Mouse (Mus musculus): ENCODE measurements around the gene Ect2l. TPM values are rescaled to one million over a fixed set of nuclear protein-coding genes. Genes with fewer than 3 reads are reported as not detected.

The Ect2l gene
- polyA plus RNA-seq (2015; fragmentation: Nextera tagmentation; extraction: Ambion mirVana), result 0.35 and 0.39 TPM in 2 replicates

DNA sequence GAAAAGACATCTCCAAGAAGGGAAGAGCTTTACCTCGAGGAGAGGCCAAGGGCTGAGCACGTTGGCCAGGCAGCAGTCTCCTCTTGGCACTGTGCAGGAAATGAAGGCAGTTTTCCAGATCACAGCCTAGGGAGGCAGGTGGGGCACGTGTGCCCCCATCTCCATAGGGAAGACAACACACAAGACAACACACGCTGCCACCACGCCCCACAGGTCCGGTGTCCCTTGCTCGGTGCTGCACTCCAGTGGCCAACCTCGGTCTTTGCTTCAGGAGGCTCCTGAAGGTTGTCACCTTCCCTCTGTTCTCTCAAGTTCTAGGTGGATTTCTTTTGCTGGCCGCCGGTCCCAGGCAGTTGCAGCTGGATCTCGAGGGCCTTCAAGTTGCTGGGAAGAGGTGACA lies at the start of gene Ect2l:
TSS of gene Ect2l (minus strand) at position 165 of the 400 bp plus-strand sequence.
- H3K4me1 ChIP-seq (ENCODE audit: insufficient read depth, low read length), result peaks cover 5% of the 10 kb centered on the region; the same call in 1 of the 2 replicates
- peak within 1 kb of the TSS; percentile 37 for H3K4me2 ChIP-seq (replicated peaks; ENCODE audit: low read depth, low read length)
- H3K27me3 ChIP-seq (ENCODE audit: insufficient read depth, low read length), result no peaks in the 10 kb centered on the region
- no peak within 1 kb of the TSS for H3K27ac ChIP-seq (ENCODE audit: low read length)
- no peak within 1 kb of the TSS for H3K4me3 ChIP-seq (ENCODE audit: low read length)
- H3K9ac ChIP-seq (replicated peaks; ENCODE audit: low read length), result 0 out of 2 replicates have a peak within 1 kb of the TSS, but pooled peaks have one; percentile 28
- 6% methylated on average over 11 of the region's 11 CpGs for WGBS
- H3K36me3 ChIP-seq (ENCODE audit: insufficient read depth, low read length), result no peaks in the 10 kb centered on the region
- ATAC-seq (ENCODE audit: low FRiP score, low TSS enrichment), result peak; percentile 69; the same call in 1 of the 2 replicates
- no peaks in the 10 kb centered on the region for H3K9me3 ChIP-seq (ENCODE audit: low read length)

DNA sequence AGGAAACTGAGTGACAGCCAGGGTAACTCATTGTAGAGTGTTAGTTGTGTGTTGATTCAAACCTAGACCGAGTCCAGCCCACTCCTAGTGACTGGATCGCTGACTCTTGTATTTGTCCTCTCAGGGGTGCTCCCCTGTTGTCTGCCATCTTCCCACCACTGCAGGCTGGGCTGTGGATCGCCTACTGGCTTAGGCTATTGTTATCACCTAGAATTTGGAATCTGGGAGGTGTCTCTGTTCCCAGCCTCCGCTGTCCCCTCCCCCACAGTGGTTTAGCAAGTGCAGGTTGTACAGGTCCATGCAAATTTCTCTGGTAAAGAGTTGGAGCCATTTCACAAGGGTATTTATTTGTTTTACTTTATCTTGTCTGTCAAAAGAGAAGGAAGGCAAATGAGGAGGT lies 40.7 kb upstream of the Ect2l start:
- no peak overlapping the region for H3K4me2 ChIP-seq (replicated peaks; ENCODE audit: low read depth, low read length)
- H3K4me1 ChIP-seq (ENCODE audit: insufficient read depth, low read length), result no peaks in the 10 kb centered on the region
- no peaks in the 10 kb centered on the region for H3K27me3 ChIP-seq (ENCODE audit: insufficient read depth, low read length)
- WGBS, result 77% methylated on average over 4 of the region's 4 CpGs
- no peak overlapping the region for H3K4me3 ChIP-seq (ENCODE audit: low read length)
- H3K9ac ChIP-seq (replicated peaks; ENCODE audit: low read length), result no peak overlapping the region
- H3K27ac ChIP-seq (ENCODE audit: low read length), result no peak overlapping the region
- no peaks in the 10 kb centered on the region for H3K9me3 ChIP-seq (ENCODE audit: low read length)
- ATAC-seq (ENCODE audit: low FRiP score, low TSS enrichment), result no peak
- H3K36me3 ChIP-seq (ENCODE audit: insufficient read depth, low read length), result no peaks in the 10 kb centered on the region

DNA sequence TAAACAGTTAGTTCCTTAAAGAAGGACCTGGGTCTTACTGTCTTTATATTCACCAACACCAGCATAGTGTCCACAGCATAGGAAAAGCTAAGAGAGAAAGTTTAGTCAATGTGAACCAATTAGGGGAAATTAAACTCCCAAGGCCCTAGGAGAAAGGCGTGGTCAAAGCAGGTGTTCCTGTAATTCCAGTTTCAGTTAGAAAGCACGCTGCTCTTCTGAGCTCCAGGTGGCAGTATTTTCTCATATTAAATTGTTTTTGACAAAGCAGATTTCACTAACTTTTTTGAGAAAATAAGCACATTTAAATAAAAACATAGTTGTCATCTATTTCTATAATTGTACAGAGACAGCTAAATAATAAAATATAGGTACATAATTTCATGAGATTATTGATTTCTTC lies 32.9 kb upstream of the Ect2l start:
- ATAC-seq (ENCODE audit: low FRiP score, low TSS enrichment), result no peak
- H3K4me3 ChIP-seq (ENCODE audit: low read length), result no peak overlapping the region
- 48% methylated on average over 2 of the region's 2 CpGs for WGBS
- H3K9me3 ChIP-seq (ENCODE audit: low read length), result no peaks in the 10 kb centered on the region
- no peak overlapping the region for H3K4me2 ChIP-seq (replicated peaks; ENCODE audit: low read depth, low read length)
- no peak overlapping the region for H3K9ac ChIP-seq (replicated peaks; ENCODE audit: low read length)
- no peaks in the 10 kb centered on the region for H3K27me3 ChIP-seq (ENCODE audit: insufficient read depth, low read length)
- no peak overlapping the region for H3K27ac ChIP-seq (ENCODE audit: low read length)
- H3K4me1 ChIP-seq (ENCODE audit: insufficient read depth, low read length), result no peaks in the 10 kb centered on the region
- no peaks in the 10 kb centered on the region for H3K36me3 ChIP-seq (ENCODE audit: insufficient read depth, low read length)

DNA sequence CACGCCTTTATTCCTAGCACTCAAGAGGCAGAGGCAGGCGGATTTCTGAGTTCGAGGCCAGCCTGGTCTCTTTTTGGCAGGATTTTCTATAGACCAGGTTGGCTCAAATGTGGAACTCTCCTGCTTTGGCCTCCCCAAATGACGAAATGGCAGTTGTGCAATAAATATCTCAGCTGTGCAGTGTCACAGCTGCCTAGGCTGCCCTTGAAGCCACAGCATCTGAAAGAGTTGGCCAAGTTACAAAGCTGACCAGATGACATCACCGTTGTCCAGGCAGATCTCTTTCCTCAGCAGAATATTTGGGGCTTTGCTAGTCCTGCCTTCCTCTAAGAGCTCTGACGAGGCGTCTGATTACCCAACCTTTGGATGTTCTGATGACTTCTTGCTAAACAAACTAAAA lies 26.5 kb upstream of the Ect2l start:
- 86% methylated on average over 7 of the region's 7 CpGs for WGBS
- no peak overlapping the region for H3K9ac ChIP-seq (replicated peaks; ENCODE audit: low read length)
- no peak overlapping the region for H3K4me3 ChIP-seq (ENCODE audit: low read length)
- H3K36me3 ChIP-seq (ENCODE audit: insufficient read depth, low read length), result no peaks in the 10 kb centered on the region
- no peaks in the 10 kb centered on the region for H3K9me3 ChIP-seq (ENCODE audit: low read length)
- ATAC-seq (ENCODE audit: low FRiP score, low TSS enrichment), result no peak
- H3K27me3 ChIP-seq (ENCODE audit: insufficient read depth, low read length), result no peaks in the 10 kb centered on the region
- no peak overlapping the region for H3K27ac ChIP-seq (ENCODE audit: low read length)
- H3K4me1 ChIP-seq (ENCODE audit: insufficient read depth, low read length), result peaks cover 6% of the 10 kb centered on the region
- H3K4me2 ChIP-seq (replicated peaks; ENCODE audit: low read depth, low read length), result no peak overlapping the region

DNA sequence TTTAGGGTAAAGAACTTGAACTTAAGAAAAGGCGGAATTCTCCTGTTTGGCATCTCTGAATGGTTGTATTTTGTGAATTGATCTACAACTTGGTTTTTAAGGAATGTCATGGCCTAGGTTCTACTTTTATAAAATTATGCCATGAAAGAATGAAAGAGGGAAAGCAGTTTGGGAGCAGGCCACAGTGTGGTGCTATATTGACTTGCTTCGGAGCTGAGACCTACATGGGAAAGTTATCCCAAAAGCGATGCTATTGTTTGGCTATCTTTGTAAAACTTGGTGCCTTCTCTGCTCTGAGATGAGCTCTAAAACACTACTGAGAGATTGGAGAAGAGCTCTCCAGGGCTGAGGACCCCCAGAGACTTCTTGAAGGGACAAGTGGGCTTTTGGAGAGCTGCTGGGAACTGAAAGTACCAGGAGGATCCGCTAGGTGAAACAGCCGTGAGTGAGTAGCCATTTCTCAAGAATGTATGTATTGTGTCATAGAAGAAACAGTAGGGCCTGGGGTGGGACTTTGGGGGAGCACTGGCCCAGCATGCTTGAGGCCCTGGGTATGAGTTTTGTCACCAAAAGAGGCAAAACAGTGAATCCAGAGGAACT lies 25.7 kb upstream of the Ect2l start:
- Histone ChIP-seq H3K36me3 (ENCODE audit: insufficient read depth, low read length) (no peaks in the 10 kb centered on the region), H3K4me2 (replicated peaks; ENCODE audit: low read depth, low read length) (no peak overlapping the region), H3K27me3 (ENCODE audit: insufficient read depth, low read length) (no peaks in the 10 kb centered on the region), H3K9ac (replicated peaks; ENCODE audit: low read length) (no peak overlapping the region), H3K4me1 (ENCODE audit: insufficient read depth, low read length) (peaks cover 6% of the 10 kb centered on the region), H3K9me3 (ENCODE audit: low read length) (no peaks in the 10 kb centered on the region), H3K4me3 (ENCODE audit: low read length) (no peak overlapping the region), H3K27ac (ENCODE audit: low read length) (no peak overlapping the region)
- WGBS, result 79% methylated on average over 5 of the region's 5 CpGs
- ATAC-seq (ENCODE audit: low FRiP score, low TSS enrichment), result no peak

DNA sequence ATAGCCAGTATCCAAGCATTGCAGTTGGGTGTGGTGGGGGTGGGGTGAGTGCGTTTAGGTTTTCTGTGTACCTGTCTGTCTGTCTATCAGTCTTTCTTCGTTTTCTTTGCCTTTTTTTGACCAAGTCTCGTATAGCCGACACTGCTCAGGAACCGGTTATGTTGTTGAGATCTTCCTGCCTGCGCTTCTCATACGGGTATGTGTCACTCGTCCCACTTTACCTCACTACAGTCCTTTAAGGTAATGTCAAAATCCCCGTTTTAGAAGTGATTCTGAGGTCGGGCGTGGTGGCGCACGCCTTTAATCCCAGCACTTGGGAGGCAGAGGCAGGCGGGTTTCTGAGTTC lies 24.7 kb upstream of the Ect2l start:
- Histone ChIP-seq H3K4me3 (ENCODE audit: low read length) (peak overlapping the region; percentile 89), H3K4me1 (ENCODE audit: insufficient read depth, low read length) (peaks cover 6% of the 10 kb centered on the region), H3K27me3 (ENCODE audit: insufficient read depth, low read length) (no peaks in the 10 kb centered on the region), H3K4me2 (replicated peaks; ENCODE audit: low read depth, low read length) (peak overlapping the region; percentile 77), H3K9me3 (ENCODE audit: low read length) (no peaks in the 10 kb centered on the region), H3K27ac (ENCODE audit: low read length) (no peak overlapping the region), H3K36me3 (ENCODE audit: insufficient read depth, low read length) (no peaks in the 10 kb centered on the region), H3K9ac (replicated peaks; ENCODE audit: low read length) (peak overlapping the region; percentile 74)
- WGBS, result 9% methylated on average over 14 of the region's 14 CpGs
- peak; percentile 62 for ATAC-seq (ENCODE audit: low FRiP score, low TSS enrichment)

DNA sequence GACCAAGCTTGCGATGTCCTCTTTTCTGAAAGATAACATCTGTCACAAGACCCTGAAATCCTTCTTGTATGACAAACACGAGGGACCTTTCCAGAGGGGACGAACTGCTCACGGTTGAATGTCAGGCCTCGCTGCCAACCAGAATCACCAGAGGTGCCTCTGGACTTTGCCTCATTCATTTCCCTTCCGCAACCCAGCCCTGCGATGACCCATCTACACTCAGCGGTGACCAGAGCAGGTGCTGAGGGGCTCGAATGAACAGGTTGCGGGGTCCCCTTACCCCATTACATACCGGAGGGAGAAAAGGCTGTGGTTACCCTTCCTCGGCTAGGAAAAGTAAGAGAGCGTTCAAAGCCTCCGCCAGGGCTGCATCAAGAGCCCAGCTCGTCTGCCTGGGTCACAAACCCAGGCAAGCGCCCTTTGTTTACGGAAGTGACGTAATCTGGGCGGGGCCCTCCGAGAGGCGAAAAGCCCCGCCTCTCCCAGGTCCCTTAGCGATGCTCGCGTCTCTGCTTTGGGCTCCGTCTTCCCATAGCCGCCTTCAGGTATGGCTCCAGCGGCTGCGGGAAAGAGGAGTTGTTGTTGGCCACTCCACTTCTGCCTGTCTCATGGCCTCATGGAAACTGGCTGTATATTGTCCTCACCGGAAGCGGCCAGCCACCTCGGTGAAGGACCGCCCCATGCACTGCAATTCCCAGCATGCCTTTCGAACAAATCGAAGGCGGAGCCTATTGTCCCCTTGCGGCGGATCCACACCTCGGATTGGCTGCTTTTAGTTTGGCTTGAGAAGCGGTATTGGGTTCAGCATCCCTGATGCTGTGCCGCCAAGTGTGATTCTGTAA lies 24.1 kb upstream of the Ect2l start, which contains the start of gene Ccdc28a:
TSS of gene Ccdc28a (minus strand) at position 439 of the 842 bp plus-strand sequence.
- under 1% methylated on average over 41 of the region's 41 CpGs for WGBS
- no peaks in the 10 kb centered on the region for H3K36me3 ChIP-seq (ENCODE audit: insufficient read depth, low read length)
- peaks cover 6% of the 10 kb centered on the region for H3K4me1 ChIP-seq (ENCODE audit: insufficient read depth, low read length)
- no peaks in the 10 kb centered on the region for H3K27me3 ChIP-seq (ENCODE audit: insufficient read depth, low read length)
- peak within 1 kb of the TSS; percentile 74 for H3K9ac ChIP-seq (replicated peaks; ENCODE audit: low read length)
- peak within 1 kb of the TSS; percentile 89 for H3K4me3 ChIP-seq (ENCODE audit: low read length)
- no peaks in the 10 kb centered on the region for H3K9me3 ChIP-seq (ENCODE audit: low read length)
- H3K27ac ChIP-seq (ENCODE audit: low read length), result peak within 1 kb of the TSS; percentile 79
- H3K4me2 ChIP-seq (replicated peaks; ENCODE audit: low read depth, low read length), result peak within 1 kb of the TSS; percentile 77
- ATAC-seq (ENCODE audit: low FRiP score, low TSS enrichment), result peak; percentile 99

DNA sequence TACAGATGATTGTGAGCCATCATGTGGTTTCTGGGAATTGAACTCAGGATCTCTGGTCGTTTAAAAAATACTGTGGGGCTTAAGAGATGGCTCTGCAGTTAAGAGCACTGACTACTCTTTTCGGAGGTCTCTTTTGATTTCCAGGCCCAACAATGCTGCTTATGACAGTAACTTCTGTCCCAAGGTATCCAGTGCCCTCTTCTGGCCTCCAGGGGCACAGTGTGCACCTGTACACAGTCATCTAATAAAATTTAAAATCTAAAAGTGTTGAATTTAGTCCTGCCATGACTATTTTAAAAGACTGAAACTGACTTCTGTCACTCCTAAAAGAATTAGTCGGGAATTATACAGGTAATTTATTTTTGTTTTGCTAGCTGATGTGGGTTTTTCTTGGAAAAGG lies 23.2 kb upstream of the Ect2l start:
- H3K36me3 ChIP-seq (ENCODE audit: insufficient read depth, low read length), result no peaks in the 10 kb centered on the region
- H3K27ac ChIP-seq (ENCODE audit: low read length), result no peak overlapping the region
- no peaks in the 10 kb centered on the region for H3K9me3 ChIP-seq (ENCODE audit: low read length)
- 52% methylated on average over 3 of the region's 3 CpGs for WGBS
- ATAC-seq (ENCODE audit: low FRiP score, low TSS enrichment), result no peak
- H3K4me3 ChIP-seq (ENCODE audit: low read length), result peak overlapping the region; percentile 89; the same call in 1 of the 2 replicates
- H3K4me1 ChIP-seq (ENCODE audit: insufficient read depth, low read length), result peaks cover 6% of the 10 kb centered on the region
- peak overlapping the region; percentile 66 for H3K4me2 ChIP-seq (replicated peaks; ENCODE audit: low read depth, low read length)
- no peak overlapping the region for H3K9ac ChIP-seq (replicated peaks; ENCODE audit: low read length)
- no peaks in the 10 kb centered on the region for H3K27me3 ChIP-seq (ENCODE audit: insufficient read depth, low read length)

DNA sequence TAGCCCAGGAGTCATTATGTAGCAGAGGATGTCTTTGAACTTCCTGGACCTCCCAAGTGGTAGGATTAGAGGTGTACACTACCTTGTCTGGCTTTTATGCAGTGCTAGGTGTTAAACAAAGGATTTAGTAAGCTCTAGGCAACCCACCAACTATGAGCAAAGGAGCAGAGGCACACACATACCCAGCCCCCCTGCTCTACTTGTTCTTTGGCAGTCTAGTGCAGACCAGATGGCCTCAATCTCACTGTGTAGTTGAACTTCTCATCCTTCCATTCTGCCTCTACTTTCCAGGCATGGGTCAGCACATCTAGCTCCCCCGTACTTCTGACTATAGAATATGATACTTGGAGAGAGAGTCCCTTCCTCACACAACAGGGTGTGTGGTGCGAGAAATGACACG lies 13.7 kb upstream of the Ect2l start:
- no peak overlapping the region for H3K27ac ChIP-seq (ENCODE audit: low read length)
- H3K36me3 ChIP-seq (ENCODE audit: insufficient read depth, low read length), result no peaks in the 10 kb centered on the region
- no peak overlapping the region for H3K4me2 ChIP-seq (replicated peaks; ENCODE audit: low read depth, low read length)
- no peaks in the 10 kb centered on the region for H3K4me1 ChIP-seq (ENCODE audit: insufficient read depth, low read length)
- H3K9me3 ChIP-seq (ENCODE audit: low read length), result no peaks in the 10 kb centered on the region
- H3K9ac ChIP-seq (replicated peaks; ENCODE audit: low read length), result no peak overlapping the region
- H3K4me3 ChIP-seq (ENCODE audit: low read length), result no peak overlapping the region
- WGBS, result 69% methylated on average over 3 of the region's 3 CpGs
- H3K27me3 ChIP-seq (ENCODE audit: insufficient read depth, low read length), result no peaks in the 10 kb centered on the region
- ATAC-seq (ENCODE audit: low FRiP score, low TSS enrichment), result no peak

DNA sequence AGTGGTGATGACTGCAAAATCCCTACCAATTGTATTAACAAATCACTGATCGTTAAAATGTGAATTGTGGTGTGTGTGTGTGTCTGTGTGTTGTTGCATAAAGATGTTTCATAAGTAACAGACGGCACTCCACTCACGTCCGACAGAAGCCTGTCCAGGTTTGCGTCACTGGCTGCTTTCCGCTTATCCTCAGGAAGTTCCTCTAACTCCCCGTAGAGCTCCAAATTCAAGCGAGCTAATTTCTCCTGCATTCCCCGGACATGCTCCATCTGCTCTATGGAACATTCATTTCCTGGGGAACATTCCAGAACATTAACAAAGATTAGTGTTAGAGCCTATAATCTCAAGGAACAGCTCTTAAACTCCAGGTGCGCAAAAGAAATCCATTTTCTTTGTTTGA lies 8.7 kb upstream of the Ect2l start:
- Histone ChIP-seq H3K4me1 (ENCODE audit: insufficient read depth, low read length) (no peaks in the 10 kb centered on the region), H3K4me3 (ENCODE audit: low read length) (no peak overlapping the region), H3K36me3 (ENCODE audit: insufficient read depth, low read length) (no peaks in the 10 kb centered on the region), H3K27ac (ENCODE audit: low read length) (no peak overlapping the region), H3K9ac (replicated peaks; ENCODE audit: low read length) (no peak overlapping the region), H3K27me3 (ENCODE audit: insufficient read depth, low read length) (no peaks in the 10 kb centered on the region), H3K9me3 (ENCODE audit: low read length) (no peaks in the 10 kb centered on the region), H3K4me2 (replicated peaks; ENCODE audit: low read depth, low read length) (no peak overlapping the region)
- WGBS, result 79% methylated on average over 10 of the region's 10 CpGs
- ATAC-seq (ENCODE audit: low FRiP score, low TSS enrichment), result no peak

Measured in kidney, embryonic 16.5 days (tissue).